Mouse (Mus musculus) liver, embryonic 16.5 days (tissue): ENCODE data around the gene Ell. TPM values are rescaled to one million over a fixed set of nuclear protein-coding genes. Genes with fewer than 3 reads are reported as not detected.

Source experiments
- ATAC-seq: fragments of 200-750 bp; cut with Nextera tagmentation; 2 replicates; pipeline ENCODE4 v1.8.0; 2017; ENCODE audit warnings: low read depth, mild to moderate bottlenecking, moderate number of reproducible peaks, moderate library complexity
- H3K27ac ChIP-seq: fragments of 300-500 bp; sonication (generic); 2 replicates; pipeline ENCODE4 v1.5.1; 2014; ENCODE audit warnings: mild to moderate bottlenecking, low read length
- H3K27me3 ChIP-seq: fragments of 300-500 bp; sonication (generic); 2 replicates; pipeline ENCODE4 v1.6.1; 2014; ENCODE audit warnings: low read depth, low read length, mixed read lengths; ENCODE audit not compliant: control insufficient read depth, insufficient read depth
- H3K36me3 ChIP-seq: fragments of 300-500 bp; sonication (generic); 2 replicates; pipeline ENCODE4 v1.6.1; 2014; ENCODE audit warnings: mild to moderate bottlenecking; ENCODE audit not compliant: control insufficient read depth, insufficient read depth
- H3K4me1 ChIP-seq: fragments of 300-500 bp; sonication (generic); 2 replicates; pipeline ENCODE4 v1.6.1; 2014; ENCODE audit warnings: low read depth, low read length, mixed read lengths; ENCODE audit not compliant: control insufficient read depth
- H3K4me2 ChIP-seq: fragments of 300-500 bp; sonication (generic); 2 replicates; pipeline ENCODE4 v1.6.1; 2014; ENCODE audit warnings: low read depth, low read length, mixed read lengths
- H3K4me3 ChIP-seq: fragments of 300-500 bp; sonication (generic); 2 replicates; pipeline ENCODE4 v1.5.1; 2014; ENCODE audit warnings: low read depth, mild to moderate bottlenecking, low read length
- H3K9ac ChIP-seq: fragments of 300-500 bp; sonication (generic); 2 replicates; pipeline ENCODE4 v1.6.1; 2014; ENCODE audit warnings: low read depth, low read length
- H3K9me3 ChIP-seq: fragments of 300-500 bp; sonication (generic); replicated peaks from 2 replicates; pipeline ENCODE4 v1.6.1; 2016; ENCODE audit warnings: low read length; ENCODE audit not compliant: control insufficient read depth
- WGBS: fragments of 180-500 bp; shearing (Covaris S2); extraction: QIAGEN DNeasy Blood & Tissue Kit; methylation state at CpG from one replicate; pipeline ENCODE4 v1.1.7; 2014; ENCODE audit not compliant: insufficient replicate concordance; 5-methylcytosine and 5-hydroxymethylcytosine counted together
- polyA plus RNA-seq: library from polyadenylated mRNA; unstranded; fragments of >200 nt; fragmentation: Nextera tagmentation; extraction: Ambion mirVana; gene quantifications from 2 replicates; pipeline ENCODE4 v1.2.1, GENCODE M21; 2015

Gene Ell
- polyA plus RNA-seq, 1 experiment from 2014 or later: 16.8 TPM

DNA sequence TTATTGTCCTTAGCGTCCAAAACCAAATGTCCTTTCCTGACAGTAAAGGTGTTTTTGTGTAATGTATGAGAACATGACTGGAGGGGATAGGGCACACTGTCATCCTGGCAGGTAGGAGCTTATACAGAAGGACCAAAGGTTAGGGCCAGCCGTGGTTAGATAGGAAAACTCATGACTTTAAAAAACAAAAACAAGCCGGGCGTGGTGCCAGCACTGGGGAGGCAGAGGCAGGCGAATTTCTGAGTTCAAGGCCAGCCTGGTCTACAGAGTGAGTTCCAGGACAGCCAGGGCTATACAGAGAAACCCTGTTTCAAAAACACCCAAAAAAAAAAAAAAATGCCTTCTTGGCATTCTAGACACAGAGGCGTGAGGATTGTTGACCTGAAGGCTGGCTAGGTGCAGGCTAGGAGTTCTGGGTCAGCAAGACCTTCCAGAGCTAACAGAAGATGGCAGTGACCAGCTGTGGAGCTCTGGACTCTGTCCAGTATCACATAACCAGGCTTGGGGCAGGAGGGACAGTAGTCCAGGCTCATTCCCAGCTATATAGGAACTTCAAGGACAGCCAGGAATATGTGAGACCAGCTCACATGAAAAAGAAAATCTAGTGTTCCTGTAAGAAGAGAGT is 24.6 kb downstream of the Ell start:
- no peak overlapping the region for H3K9ac ChIP-seq
- H3K4me2 ChIP-seq: no peak overlapping the region
- no peak overlapping the region for H3K4me3 ChIP-seq
- H3K27ac ChIP-seq: no peak overlapping the region
- no peaks in the 10 kb centered on the region for H3K9me3 ChIP-seq
- H3K4me1 ChIP-seq: peaks cover 64% of the 10 kb centered on the region
- 72% methylated on average over 6 of the region's 6 CpGs for WGBS
- no peak for ATAC-seq
- H3K27me3 ChIP-seq: no peaks in the 10 kb centered on the region
- H3K36me3 ChIP-seq: no peaks in the 10 kb centered on the region

GRCm38 (mm10) chr8:70564696-70565235 is 25.5 kb downstream of the Ell start:
- Histone ChIP-seq H3K27ac (no peak overlapping the region), H3K4me2 (no peak overlapping the region), H3K9ac (no peak overlapping the region), H3K9me3 (no peaks in the 10 kb centered on the region), H3K27me3 (no peaks in the 10 kb centered on the region), H3K4me1 (peaks cover 59% of the 10 kb centered on the region), H3K36me3 (no peaks in the 10 kb centered on the region), H3K4me3 (no peak overlapping the region)
- no peak for ATAC-seq
- 71% methylated on average over 3 of the region's 3 CpGs for WGBS

DNA sequence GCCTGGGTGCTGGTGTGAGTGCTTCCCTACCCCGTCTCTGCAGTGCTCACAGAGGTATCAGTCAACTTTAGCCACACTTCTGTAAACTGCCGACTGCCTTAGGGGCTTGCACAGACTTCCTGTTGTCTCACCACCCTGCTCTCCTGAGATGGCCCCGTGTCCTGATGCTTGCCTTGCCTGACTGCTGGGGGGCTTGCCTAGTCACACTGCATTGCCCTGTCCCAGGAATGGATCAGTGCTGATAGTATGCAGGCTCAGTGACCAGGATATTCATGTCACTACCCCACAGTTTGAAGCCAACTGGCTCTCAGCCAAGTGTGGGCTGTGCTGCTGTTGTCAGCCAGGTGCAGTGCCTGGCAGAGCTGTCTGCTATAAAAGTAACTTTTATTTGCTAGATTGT is 26.3 kb downstream of the Ell start:
- Histone ChIP-seq H3K9me3 (no peaks in the 10 kb centered on the region), H3K27me3 (no peaks in the 10 kb centered on the region), H3K9ac (no peak overlapping the region), H3K4me3 (no peak overlapping the region), H3K36me3 (no peaks in the 10 kb centered on the region), H3K4me2 (no peak overlapping the region), H3K4me1 (peaks cover 58% of the 10 kb centered on the region), H3K27ac (no peak overlapping the region)
- ATAC-seq: no peak
- 13% methylated on average over 3 of the region's 3 CpGs for WGBS

GRCm38 (mm10) chr8:70570360-70570759 is 31.1 kb downstream of the Ell start:
- no peak overlapping the region for H3K9ac ChIP-seq
- H3K4me2 ChIP-seq: no peak overlapping the region
- H3K9me3 ChIP-seq: no peaks in the 10 kb centered on the region

DNA sequence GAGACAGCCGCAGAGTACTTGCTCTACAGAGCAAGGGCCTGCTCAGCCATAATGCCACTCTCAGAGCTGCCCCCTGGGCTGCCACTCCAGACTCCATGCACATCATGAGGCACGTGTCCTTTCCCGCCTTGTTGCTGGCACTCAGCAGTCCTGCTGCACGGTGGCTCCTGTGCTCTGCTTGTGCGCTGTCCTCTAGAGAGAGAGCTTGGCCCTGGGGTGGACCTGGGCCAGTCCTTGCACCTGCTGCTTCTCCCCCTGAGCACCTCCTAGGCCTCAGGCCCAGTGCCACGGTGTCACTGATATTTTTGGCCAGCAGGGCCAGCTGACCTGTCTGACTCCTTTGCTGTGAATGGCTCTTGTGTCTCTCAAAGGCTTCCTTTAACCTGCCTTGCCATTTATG is 31.7 kb downstream of the Ell start:
- Histone ChIP-seq H3K9me3 (no peaks in the 10 kb centered on the region), H3K4me3 (no peak overlapping the region), H3K4me2 (no peak overlapping the region), H3K27me3 (no peaks in the 10 kb centered on the region), H3K36me3 (peaks cover 3% of the 10 kb centered on the region; the same call in 1 of the 2 replicates), H3K27ac (no peak overlapping the region), H3K4me1 (peaks cover 13% of the 10 kb centered on the region), H3K9ac (no peak overlapping the region)
- 78% methylated on average over 6 of the region's 6 CpGs for WGBS
- no peak for ATAC-seq

More at GRCm38 (mm10) chr8:70570360-70570759, 31.1 kb downstream of the Ell start:
- ATAC-seq: 0 out of 2 replicates have a peak, but pooled peaks have one; percentile 30
- no peaks in the 10 kb centered on the region for H3K27me3 ChIP-seq
- H3K4me3 ChIP-seq: no peak overlapping the region
- H3K4me1 ChIP-seq: peaks cover 19% of the 10 kb centered on the region
- peaks cover 3% of the 10 kb centered on the region; the same call in 1 of the 2 replicates for H3K36me3 ChIP-seq
- no peak overlapping the region for H3K27ac ChIP-seq

- H3K4me2 ChIP-seq: no peak overlapping the region
- peaks cover 13% of the 10 kb centered on the region for H3K4me1 ChIP-seq
- H3K27me3 ChIP-seq: no peaks in the 10 kb centered on the region
- no peak for ATAC-seq
- H3K4me3 ChIP-seq: no peak overlapping the region
- H3K9ac ChIP-seq: no peak overlapping the region
- H3K27ac ChIP-seq: no peak overlapping the region
- H3K36me3 ChIP-seq: peaks cover 8% of the 10 kb centered on the region
- H3K9me3 ChIP-seq: no peaks in the 10 kb centered on the region
Measured at GRCm38 (mm10) chr8:70574302-70574701, 35.0 kb downstream of the Ell start.

DNA sequence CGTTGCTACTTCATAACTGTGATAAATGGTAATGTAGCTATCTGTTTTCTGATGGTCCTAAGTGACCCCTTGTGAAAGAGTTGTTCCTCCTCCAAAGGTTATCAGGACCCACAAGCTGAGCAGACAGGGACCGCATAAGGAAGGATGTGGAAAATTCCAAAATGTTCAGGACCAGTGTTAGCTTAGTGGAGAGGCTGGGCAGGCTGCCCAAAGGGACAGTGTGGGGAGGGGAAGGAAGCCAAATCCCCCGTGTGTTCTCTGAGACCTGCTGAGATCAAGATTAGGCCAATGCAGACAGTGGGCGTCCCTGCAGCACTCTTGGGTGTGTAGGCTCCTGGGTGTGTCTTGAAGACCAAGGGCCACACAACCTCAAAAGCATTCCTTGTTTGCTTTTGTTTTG is 35.7 kb downstream of the Ell start:
- Histone ChIP-seq H3K27ac (no peak overlapping the region), H3K27me3 (no peaks in the 10 kb centered on the region), H3K4me1 (peaks cover 13% of the 10 kb centered on the region), H3K4me2 (no peak overlapping the region), H3K9me3 (no peaks in the 10 kb centered on the region), H3K9ac (no peak overlapping the region), H3K36me3 (peaks cover 9% of the 10 kb centered on the region), H3K4me3 (no peak overlapping the region)
- WGBS: 43% methylated on average over 4 of the region's 4 CpGs
- ATAC-seq: no peak

DNA sequence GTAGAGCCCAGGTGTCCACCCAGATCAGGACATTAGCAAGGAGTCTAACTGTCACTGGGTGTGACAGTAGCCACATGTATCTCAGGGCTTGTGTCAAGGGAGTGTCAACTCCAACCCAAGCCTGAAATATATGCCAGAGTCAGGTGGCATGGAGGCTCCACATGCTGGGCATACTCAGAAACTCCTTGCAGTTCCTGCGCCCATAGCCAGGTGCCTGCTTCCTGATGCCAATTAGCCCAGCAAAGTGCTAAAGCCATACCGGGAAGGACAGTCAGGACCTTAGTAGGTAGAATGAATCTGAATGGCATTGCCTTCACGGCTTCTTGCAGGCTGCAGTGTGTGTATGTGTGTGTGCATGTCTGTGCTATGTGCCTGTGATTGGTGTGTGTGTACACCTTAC is 38.0 kb downstream of the Ell start:
- Histone ChIP-seq H3K4me3 (no peak overlapping the region), H3K9ac (no peak overlapping the region), H3K4me2 (no peak overlapping the region), H3K27ac (no peak overlapping the region), H3K4me1 (peaks cover 6% of the 10 kb centered on the region), H3K9me3 (no peaks in the 10 kb centered on the region), H3K36me3 (peaks cover 23% of the 10 kb centered on the region), H3K27me3 (no peaks in the 10 kb centered on the region)
- WGBS: 85% methylated on average over 3 of the region's 3 CpGs
- no peak for ATAC-seq

DNA sequence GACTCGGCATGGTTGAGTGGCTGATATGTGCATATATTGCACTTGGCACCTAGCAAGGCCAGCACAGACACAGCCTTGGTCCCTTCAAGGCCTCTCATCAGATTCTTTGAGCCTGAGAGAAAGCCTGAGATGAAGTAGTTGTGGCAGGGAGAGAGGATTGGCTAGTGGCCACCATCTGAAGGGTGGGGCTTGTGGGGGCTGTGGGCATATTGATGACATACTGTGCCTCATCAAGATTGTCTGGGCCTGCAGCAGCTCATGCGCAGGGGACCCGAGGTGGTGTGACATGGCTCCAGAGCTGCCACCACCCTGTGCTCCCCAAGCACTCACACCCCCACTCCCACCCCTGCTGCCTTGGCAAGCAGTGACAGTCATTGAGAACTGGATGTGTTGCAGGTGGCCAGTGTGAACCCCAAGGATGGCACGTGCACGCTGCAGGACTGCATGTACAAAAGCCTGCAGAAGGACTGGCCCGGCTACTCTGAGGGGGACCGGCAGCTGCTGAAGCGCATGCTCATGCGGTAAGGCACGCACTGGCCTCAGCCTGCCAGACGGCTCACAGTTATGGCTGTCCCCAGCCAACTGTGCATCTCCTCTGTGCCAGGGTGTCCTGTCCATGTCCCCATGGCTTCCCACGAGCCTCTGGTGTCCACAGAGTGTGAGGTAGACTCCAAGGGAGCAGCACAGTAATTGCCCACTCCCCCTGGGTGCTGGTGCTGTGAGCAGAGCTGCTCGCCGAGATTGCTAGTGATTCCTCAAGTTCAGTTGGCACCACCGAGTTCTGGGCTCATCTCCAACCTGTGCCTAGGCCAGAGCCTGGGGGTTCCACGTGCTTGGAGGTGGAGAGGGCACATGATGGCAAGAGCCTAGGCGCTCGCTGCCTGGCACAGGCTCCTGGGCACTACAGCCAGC is 44.5 kb downstream of the Ell start:
- H3K9me3 ChIP-seq: no peaks in the 10 kb centered on the region
- H3K4me1 ChIP-seq: no peaks in the 10 kb centered on the region
- no peaks in the 10 kb centered on the region for H3K27me3 ChIP-seq
- H3K4me2 ChIP-seq: no peak overlapping the region
- no peak overlapping the region for H3K27ac ChIP-seq
- H3K9ac ChIP-seq: no peak overlapping the region
- peaks cover 36% of the 10 kb centered on the region for H3K36me3 ChIP-seq
- 84% methylated on average over 18 of the region's 18 CpGs for WGBS
- no peak overlapping the region for H3K4me3 ChIP-seq
- ATAC-seq: no peak
